Mouse (Mus musculus): ENCODE measurements at regions not wholly inside any gene's neighbourhood (a gene's known extent, or its start where the extent isn't known, plus 50 kb on each side); places are given as distances from the start of the nearest gene placed in this dataset.

DNA sequence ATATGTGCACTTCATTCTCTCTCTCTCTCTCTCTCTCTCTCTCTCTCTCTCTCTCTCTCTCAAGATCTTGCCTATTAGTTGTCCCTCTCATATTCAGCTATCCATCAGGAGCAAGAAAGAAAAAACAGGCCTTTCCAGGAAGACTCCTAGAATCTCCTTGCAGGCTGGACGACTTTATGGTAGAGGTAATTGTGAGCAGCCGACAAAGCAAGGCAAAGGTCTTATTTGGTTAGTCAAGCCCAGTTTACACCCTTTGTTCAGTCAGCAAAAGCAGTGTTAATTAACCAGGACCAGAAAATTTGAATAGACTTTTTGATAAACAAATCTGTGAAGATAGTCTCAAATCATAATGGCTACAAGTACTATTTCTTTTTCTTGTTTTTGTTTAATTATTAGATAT lies 57.4 kb downstream of the Zfp36l1 start:
- TF ChIP-seq CTCF (IDR thresholded peaks at IDR 0.05; ENCODE audit: low read depth): no peak
- no peak for TF ChIP-seq EP300 (IDR thresholded peaks at IDR 0.05; ENCODE audit: low read depth)
